Mouse (Mus musculus): ENCODE data around the gene Mup6. TPM values are rescaled to one million over a fixed set of nuclear protein-coding genes. Genes with fewer than 3 reads are reported as not detected.

The Mup6 gene
- polyA plus RNA-seq, 1 experiment, result 15.3 TPM

Other genes starting within 250 kb of the Mup6 start
- gene Inip, start 162.7 kb upstream of the Mup6 start, polyA plus RNA-seq (2011; ENCODE audit: insufficient read depth, insufficient read length, low read depth, missing spikeins), result 42.3 and 42.7 TPM in 2 replicates
- gene Snx30, start 158.5 kb upstream of the Mup6 start, polyA plus RNA-seq (2011; ENCODE audit: insufficient read depth, insufficient read length, low read depth, missing spikeins), result 21.8 and 23.1 TPM in 2 replicates
- not detected in 2 replicates for gene Slc46a2, start 49.2 kb upstream of the Mup6 start, polyA plus RNA-seq (2011; ENCODE audit: insufficient read depth, insufficient read length, low read depth, missing spikeins)
- gene Mup4, start 3.6 kb upstream of the Mup6 start, polyA plus RNA-seq (2011; ENCODE audit: insufficient read depth, insufficient read length, low read depth, missing spikeins), result not detected in 2 replicates
- gene Mup7, start 106.2 kb downstream of the Mup6 start, polyA plus RNA-seq (2011; ENCODE audit: insufficient read depth, insufficient read length, low read depth, missing spikeins), result not detected in 2 replicates
- not detected in 2 replicates for gene Mup2, start 190.0 kb downstream of the Mup6 start, polyA plus RNA-seq (2011; ENCODE audit: insufficient read depth, insufficient read length, low read depth, missing spikeins)

Measured in ES-Bruce4 (cell line).